Mouse (Mus musculus): Measurements from ENCODE around the gene C1qtnf6. TPM values are rescaled to one million over a fixed set of nuclear protein-coding genes. Genes with fewer than 3 reads are reported as not detected.

C1qtnf6 gene
- polyA plus RNA-seq, 1 experiment from 2014 or later: 41.1 TPM

- Histone ChIP-seq H3K9ac (ENCODE audit: low read length) (no peak overlapping the region), H3K27me3 (ENCODE audit: control insufficient read depth, insufficient read depth, low read length) (no peaks in the 10 kb centered on the region), H3K4me1 (ENCODE audit: control insufficient read depth in 2 of 2, insufficient read depth in 2 of 2, low read length in 2 of 2) (peaks cover 0 to 2% of the 10 kb centered on the region in 2 experiments; a peak in 2 of 4 replicates), H3K27ac (replicated peaks in 1 of 2; ENCODE audit: control insufficient read depth in 1 of 2, insufficient read depth in 1 of 2, low read depth in 2 of 2, low read length in 2 of 2) (no peak overlapping the region), H3K4me2 (ENCODE audit: low read length) (no peak overlapping the region), H3K4me3 (ENCODE audit: control insufficient read depth in 1 of 2, insufficient read depth in 1 of 2, low read depth in 1 of 2, low read length in 2 of 2) (no peak overlapping the region), H3K9me3 (ENCODE audit: control insufficient read depth, low read length) (peaks cover 14% of the 10 kb centered on the region), H3K36me3 (ENCODE audit: control insufficient read depth, insufficient read depth, low read length) (no peaks in the 10 kb centered on the region)
- WGBS: 86% methylated on average over 1 of the region's 1 CpGs
- ATAC-seq (ENCODE audit: insufficient number of reproducible peaks, insufficient read depth, low FRiP score, low read depth): no peak
These were observed 27.2 kb downstream of the C1qtnf6 start for GRCm38 (mm10) chr15:78504013-78504412.

GRCm38 (mm10) chr15:78502437-78503132 lies 28.6 kb downstream of the C1qtnf6 start:
- H3K4me2 ChIP-seq (ENCODE audit: low read length): no peak overlapping the region
- no peak for ATAC-seq (ENCODE audit: insufficient number of reproducible peaks, insufficient read depth, low FRiP score, low read depth)

GRCm38 (mm10) chr15:78494968-78495406 lies 36.2 kb downstream of the C1qtnf6 start, which contains the start of gene Il2rb:
TSS of gene Il2rb (minus strand) at chr15:78495271.
- Histone ChIP-seq H3K4me3 (ENCODE audit: control insufficient read depth in 1 of 2, insufficient read depth in 1 of 2, low read depth in 1 of 2, low read length in 2 of 2) (no peak within 1 kb of the TSS), H3K4me2 (ENCODE audit: low read length) (no peak within 1 kb of the TSS), H3K36me3 (ENCODE audit: control insufficient read depth, insufficient read depth, low read length) (no peaks in the 10 kb centered on the region), H3K27ac (replicated peaks in 1 of 2; ENCODE audit: control insufficient read depth in 1 of 2, insufficient read depth in 1 of 2, low read depth in 2 of 2, low read length in 2 of 2) (no peak within 1 kb of the TSS), H3K9me3 (ENCODE audit: control insufficient read depth, low read length) (no peaks in the 10 kb centered on the region), H3K4me1 (ENCODE audit: control insufficient read depth in 2 of 2, insufficient read depth in 2 of 2, low read length in 2 of 2) (peaks cover 0 to 4% of the 10 kb centered on the region in 2 experiments; a peak in 2 of 4 replicates), H3K27me3 (ENCODE audit: control insufficient read depth, insufficient read depth, low read length) (no peaks in the 10 kb centered on the region), H3K9ac (ENCODE audit: low read length) (no peak within 1 kb of the TSS)
- no peak for ATAC-seq (ENCODE audit: insufficient number of reproducible peaks, insufficient read depth, low FRiP score, low read depth)
- 86% methylated on average over 11 of the region's 11 CpGs for WGBS

More at GRCm38 (mm10) chr15:78502437-78503132, 28.6 kb downstream of the C1qtnf6 start:
- Histone ChIP-seq H3K36me3 (ENCODE audit: control insufficient read depth, insufficient read depth, low read length) (no peaks in the 10 kb centered on the region), H3K27me3 (ENCODE audit: control insufficient read depth, insufficient read depth, low read length) (no peaks in the 10 kb centered on the region), H3K27ac (replicated peaks in 1 of 2; ENCODE audit: control insufficient read depth in 1 of 2, insufficient read depth in 1 of 2, low read depth in 2 of 2, low read length in 2 of 2) (no peak overlapping the region), H3K9ac (ENCODE audit: low read length) (no peak overlapping the region), H3K4me1 (ENCODE audit: control insufficient read depth in 2 of 2, insufficient read depth in 2 of 2, low read length in 2 of 2) (peaks cover 0 to 2% of the 10 kb centered on the region in 2 experiments; a peak in 2 of 4 replicates), H3K9me3 (ENCODE audit: control insufficient read depth, low read length) (peaks cover 14% of the 10 kb centered on the region), H3K4me3 (ENCODE audit: control insufficient read depth in 1 of 2, insufficient read depth in 1 of 2, low read depth in 1 of 2, low read length in 2 of 2) (no peak overlapping the region)
- 78% methylated on average over 18 of the region's 18 CpGs for WGBS

- WGBS: 73% methylated on average over 10 of the region's 10 CpGs
- H3K27me3 ChIP-seq (ENCODE audit: control insufficient read depth, insufficient read depth, low read length): no peaks in the 10 kb centered on the region
- no peak overlapping the region for H3K4me3 ChIP-seq (ENCODE audit: control insufficient read depth in 1 of 2, insufficient read depth in 1 of 2, low read depth in 1 of 2, low read length in 2 of 2)
- no peak overlapping the region for H3K9ac ChIP-seq (ENCODE audit: low read length)
- H3K4me2 ChIP-seq (ENCODE audit: low read length): no peak overlapping the region
- H3K4me1 ChIP-seq (ENCODE audit: control insufficient read depth in 2 of 2, insufficient read depth in 2 of 2, low read length in 2 of 2): peaks cover 0 to 5% of the 10 kb centered on the region in 2 experiments; a peak in 2 of 4 replicates
- ATAC-seq (ENCODE audit: insufficient number of reproducible peaks, insufficient read depth, low FRiP score, low read depth): no peak
- no peaks in the 10 kb centered on the region for H3K36me3 ChIP-seq (ENCODE audit: control insufficient read depth, insufficient read depth, low read length)
- H3K9me3 ChIP-seq (ENCODE audit: control insufficient read depth, low read length): no peaks in the 10 kb centered on the region
- H3K27ac ChIP-seq (replicated peaks in 1 of 2; ENCODE audit: control insufficient read depth in 1 of 2, insufficient read depth in 1 of 2, low read depth in 2 of 2, low read length in 2 of 2): no peak overlapping the region
These were observed 37.7 kb downstream of the C1qtnf6 start for GRCm38 (mm10) chr15:78493401-78494010.

- Histone ChIP-seq H3K4me1 (ENCODE audit: control insufficient read depth in 2 of 2, insufficient read depth in 2 of 2, low read length in 2 of 2) (peaks cover 0 to 3% of the 10 kb centered on the region in 2 experiments; a peak in 1 of 4 replicates), H3K9ac (ENCODE audit: low read length) (no peak overlapping the region), H3K27me3 (ENCODE audit: control insufficient read depth, insufficient read depth, low read length) (0 out of 2 replicates have a peak, but pooled peaks cover 3% of the 10 kb centered on the region), H3K36me3 (ENCODE audit: control insufficient read depth, insufficient read depth, low read length) (no peaks in the 10 kb centered on the region), H3K9me3 (ENCODE audit: control insufficient read depth, low read length) (no peaks in the 10 kb centered on the region), H3K4me2 (ENCODE audit: low read length) (no peak overlapping the region), H3K27ac (replicated peaks in 1 of 2; ENCODE audit: control insufficient read depth in 1 of 2, insufficient read depth in 1 of 2, low read depth in 2 of 2, low read length in 2 of 2) (no peak overlapping the region), H3K4me3 (ENCODE audit: control insufficient read depth in 1 of 2, insufficient read depth in 1 of 2, low read depth in 1 of 2, low read length in 2 of 2) (no peak overlapping the region)
- ATAC-seq (ENCODE audit: insufficient number of reproducible peaks, insufficient read depth, low FRiP score, low read depth): no peak
- WGBS: 80% methylated on average over 3 of the region's 3 CpGs
These were observed 39.9 kb downstream of the C1qtnf6 start for GRCm38 (mm10) chr15:78491301-78491700.

- no peak overlapping the region for H3K4me2 ChIP-seq (ENCODE audit: low read length)
- no peak for ATAC-seq (ENCODE audit: insufficient number of reproducible peaks, insufficient read depth, low FRiP score, low read depth)
- 74% methylated on average over 8 of the region's 8 CpGs for WGBS
- no peak overlapping the region for H3K4me3 ChIP-seq (ENCODE audit: control insufficient read depth in 1 of 2, insufficient read depth in 1 of 2, low read depth in 1 of 2, low read length in 2 of 2)
- H3K27me3 ChIP-seq (ENCODE audit: control insufficient read depth, insufficient read depth, low read length): 0 out of 2 replicates have a peak, but pooled peaks cover 4% of the 10 kb centered on the region
- H3K36me3 ChIP-seq (ENCODE audit: control insufficient read depth, insufficient read depth, low read length): no peaks in the 10 kb centered on the region
- H3K27ac ChIP-seq (replicated peaks in 1 of 2; ENCODE audit: control insufficient read depth in 1 of 2, insufficient read depth in 1 of 2, low read depth in 2 of 2, low read length in 2 of 2): no peak overlapping the region
- H3K4me1 ChIP-seq (ENCODE audit: control insufficient read depth in 2 of 2, insufficient read depth in 2 of 2, low read length in 2 of 2): peaks cover 0 to 3% of the 10 kb centered on the region in 2 experiments; a peak in 1 of 4 replicates
- no peak overlapping the region for H3K9ac ChIP-seq (ENCODE audit: low read length)
- H3K9me3 ChIP-seq (ENCODE audit: control insufficient read depth, low read length): no peaks in the 10 kb centered on the region
These were observed 41.3 kb downstream of the C1qtnf6 start for GRCm38 (mm10) chr15:78489906-78490305.

- 84% methylated on average over 3 of the region's 3 CpGs for WGBS
- Histone ChIP-seq H3K4me3 (ENCODE audit: control insufficient read depth in 1 of 2, insufficient read depth in 1 of 2, low read depth in 1 of 2, low read length in 2 of 2) (no peak overlapping the region), H3K36me3 (ENCODE audit: control insufficient read depth, insufficient read depth, low read length) (no peaks in the 10 kb centered on the region), H3K9me3 (ENCODE audit: control insufficient read depth, low read length) (no peaks in the 10 kb centered on the region), H3K27ac (replicated peaks in 1 of 2; ENCODE audit: control insufficient read depth in 1 of 2, insufficient read depth in 1 of 2, low read depth in 2 of 2, low read length in 2 of 2) (no peak overlapping the region), H3K9ac (ENCODE audit: low read length) (no peak overlapping the region), H3K4me2 (ENCODE audit: low read length) (no peak overlapping the region), H3K27me3 (ENCODE audit: control insufficient read depth, insufficient read depth, low read length) (0 out of 2 replicates have a peak, but pooled peaks cover 10% of the 10 kb centered on the region), H3K4me1 (ENCODE audit: control insufficient read depth in 2 of 2, insufficient read depth in 2 of 2, low read length in 2 of 2) (peaks cover 0 to 3% of the 10 kb centered on the region in 2 experiments; a peak in 1 of 4 replicates)
- no peak for ATAC-seq (ENCODE audit: insufficient number of reproducible peaks, insufficient read depth, low FRiP score, low read depth)
These were observed 42.0 kb downstream of the C1qtnf6 start for GRCm38 (mm10) chr15:78489248-78489647.

Measured in heart, embryonic 14.5 days (tissue).